Mouse (Mus musculus) lung, adult 2 months (tissue): ENCODE results near the gene Tekt4.

ENCODE experiments used
- CTCF ChIP-seq: fragments of 200-500 bp; IDR thresholded peaks from 2 replicates; pipeline ENCODE4 v1.5.1; 2011; ENCODE audit warnings: mild to moderate bottlenecking, low read length, control low read depth; ENCODE audit not compliant: insufficient read depth
- POLR2A ChIP-seq: fragments of 200-500 bp; IDR thresholded peaks from 2 replicates; pipeline ENCODE4 v1.6.1; 2011; ENCODE audit warnings: low read depth, mild to moderate bottlenecking, control low read depth, low read length, borderline replicate concordance; ENCODE audit errors: extremely low read depth

DNA sequence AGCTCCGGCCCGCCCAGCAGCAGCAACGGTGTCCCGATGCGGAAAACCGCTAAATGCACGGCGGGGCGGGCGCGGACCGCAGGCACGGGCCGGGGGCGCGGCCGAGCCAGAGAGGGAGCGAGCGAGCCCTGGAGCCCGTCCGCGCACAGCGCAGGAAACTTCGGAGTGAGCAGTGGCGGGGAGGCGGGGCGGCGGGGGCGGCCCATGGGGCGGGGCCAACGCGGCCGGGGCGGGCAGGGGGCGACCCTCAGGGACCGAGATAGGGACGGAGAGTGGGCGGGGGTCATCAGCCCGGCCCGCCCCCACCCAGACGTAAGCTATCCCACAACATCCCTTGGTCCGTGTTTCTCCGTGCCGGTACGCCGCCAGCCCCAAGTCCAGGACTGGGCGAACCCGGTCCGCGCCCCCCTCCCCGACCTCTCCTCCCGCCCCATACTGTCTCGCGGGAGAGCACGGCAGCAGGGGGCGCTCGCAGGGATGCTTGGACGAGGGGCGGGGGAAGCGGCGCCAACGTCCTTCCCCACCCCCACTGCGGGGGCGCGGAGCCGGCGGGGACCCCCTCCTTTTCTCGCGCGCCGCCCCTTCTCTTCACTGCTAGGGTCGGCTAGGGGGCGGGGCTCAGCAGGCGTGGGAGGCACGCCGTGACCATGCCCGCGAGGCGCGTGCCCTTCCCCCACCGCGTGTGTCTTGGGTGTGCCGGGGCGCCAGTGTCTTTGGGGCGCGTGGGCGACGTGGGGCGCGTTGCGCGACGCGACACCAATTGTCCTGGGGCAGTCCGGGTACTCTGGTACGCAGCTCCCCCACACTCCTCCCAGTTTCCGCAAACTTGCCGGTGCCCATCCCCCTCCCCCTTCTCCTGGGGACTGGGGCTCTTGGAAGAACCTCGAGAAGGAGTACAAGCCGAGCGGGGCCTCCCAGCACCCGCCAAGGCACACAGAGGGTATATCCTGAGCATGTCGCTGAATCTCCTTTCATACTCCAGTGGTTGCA lies 20.5 kb upstream of the Tekt4 start, which contains the start of gene Cacna1h:
- TF ChIP-seq CTCF: no peak
- TF ChIP-seq POLR2A: no peak
